Mouse (Mus musculus) forebrain, embryonic 10.5 days (tissue): ENCODE results near the gene Celsr1. TPM values are rescaled to one million over a fixed set of nuclear protein-coding genes. Genes with fewer than 3 reads are reported as not detected.

Source experiments
- DNase-seq: peaks from one replicate; pipeline ENCODE4 v3.0.0-alpha.2; 2017; ENCODE audit warnings: low spot score; ENCODE audit errors: extremely low spot score
- H3K27ac ChIP-seq: fragments of 300-500 bp; sonication (generic); 2 replicates; pipeline ENCODE4 v1.5.1; 2016; ENCODE audit warnings: mild to moderate bottlenecking
- H3K27me3 ChIP-seq: fragments of 300-500 bp; sonication (generic); 2 replicates; pipeline ENCODE4 v1.6.1; 2016; ENCODE audit warnings: mild to moderate bottlenecking; ENCODE audit not compliant: poor library complexity, severe bottlenecking
- H3K36me3 ChIP-seq: fragments of 300-500 bp; sonication (generic); replicated peaks from 2 replicates; pipeline ENCODE4 v1.6.1; 2016; ENCODE audit warnings: mild to moderate bottlenecking, moderate library complexity
- H3K4me1 ChIP-seq: fragments of 300-500 bp; sonication (generic); 2 replicates; pipeline ENCODE4 v1.6.1; 2016
- H3K4me3 ChIP-seq: fragments of 300-500 bp; sonication (generic); 2 replicates; pipeline ENCODE4 v1.5.1; 2016; ENCODE audit warnings: mild to moderate bottlenecking, moderate library complexity
- H3K9me3 ChIP-seq: fragments of 300-500 bp; sonication (generic); 2 replicates; pipeline ENCODE4 v1.6.1; 2016; ENCODE audit warnings: mild to moderate bottlenecking, moderate library complexity
- WGBS: fragments of 180-500 bp; shearing (Covaris S2); methylation state at CpG from one replicate; pipeline ENCODE4 v1.1.7; 2016; 5-methylcytosine and 5-hydroxymethylcytosine counted together
- polyA plus RNA-seq: library from polyadenylated mRNA; unstranded; fragments of >200 nt; fragmentation: Nextera tagmentation; extraction: Ambion mirVana; gene quantifications from 2 replicates; pipeline ENCODE4 v1.2.1, GENCODE M21; 2016

Gene Celsr1
- polyA plus RNA-seq, 1 experiment from 2014 or later: 2.6 TPM

DNA sequence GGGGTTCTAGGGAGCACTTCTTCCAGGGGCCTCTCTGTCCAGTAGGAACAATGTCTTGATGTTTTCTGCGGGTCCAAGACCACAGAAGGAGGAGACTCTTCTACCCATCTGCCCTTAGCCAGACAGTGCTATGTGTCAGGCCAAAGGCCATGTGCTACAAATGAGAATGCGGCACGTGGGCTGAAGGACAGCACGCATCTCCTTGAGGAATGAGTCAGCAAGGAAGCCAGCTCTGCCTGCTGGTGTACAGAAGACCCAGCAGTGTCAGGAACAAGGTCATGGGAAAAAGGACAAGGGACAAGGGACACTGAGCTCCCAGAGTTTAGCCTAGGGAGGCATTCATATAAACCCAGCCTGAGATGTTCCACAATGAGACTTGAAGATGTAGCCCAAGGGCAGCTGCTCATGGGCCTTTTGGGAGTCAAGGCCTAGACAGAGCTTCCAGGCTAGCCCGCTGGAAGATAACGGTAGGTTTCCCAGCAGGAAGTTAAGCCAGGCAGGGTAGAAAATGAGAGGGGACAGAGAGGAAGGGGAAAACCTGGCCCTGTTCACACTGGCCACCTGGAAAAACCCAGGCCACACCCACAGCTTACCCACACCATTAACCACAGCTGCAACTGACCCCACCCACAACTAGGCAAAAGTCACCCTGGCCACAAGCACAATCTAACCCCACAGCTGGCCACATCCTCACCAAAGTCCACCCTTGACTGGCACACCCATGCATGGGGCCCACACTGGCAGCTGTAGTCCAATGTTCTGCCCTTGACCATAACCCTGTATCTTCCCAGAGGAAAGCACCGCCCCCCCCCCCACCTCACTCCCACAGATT, 124.7 kb downstream of the Celsr1 start:
- H3K4me3 ChIP-seq: no peak overlapping the region
- H3K9me3 ChIP-seq: no peaks in the 10 kb centered on the region
- 87% methylated on average over 7 of the region's 7 CpGs for WGBS
- no peaks in the 10 kb centered on the region for H3K4me1 ChIP-seq
- peaks cover 22% of the 10 kb centered on the region for H3K36me3 ChIP-seq
- DNase-seq: no peak
- no peaks in the 10 kb centered on the region for H3K27me3 ChIP-seq
- no peak overlapping the region for H3K27ac ChIP-seq

DNA sequence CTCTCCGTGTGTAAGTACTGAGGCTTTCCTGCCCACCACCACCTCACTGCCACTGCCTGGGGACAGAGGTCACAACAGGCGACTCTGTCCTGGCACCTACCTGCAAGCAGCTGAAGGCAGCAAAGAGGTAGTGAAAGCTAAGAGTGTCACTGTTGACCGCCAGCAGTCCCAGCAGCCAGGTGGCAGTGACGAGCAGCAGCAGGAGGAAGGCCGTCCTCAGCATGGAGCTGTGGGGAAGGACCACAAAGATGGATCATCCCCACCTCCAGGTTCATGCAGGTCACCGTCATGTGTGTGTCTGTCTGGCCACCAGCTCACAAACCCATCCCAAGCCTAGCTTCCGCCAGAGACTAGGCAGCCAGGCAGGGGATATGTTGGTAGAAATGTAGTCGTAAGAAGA, 129.8 kb downstream of the Celsr1 start:
- no peaks in the 10 kb centered on the region for H3K27me3 ChIP-seq
- H3K36me3 ChIP-seq: peaks cover 69% of the 10 kb centered on the region
- H3K9me3 ChIP-seq: no peaks in the 10 kb centered on the region
- H3K4me3 ChIP-seq: no peak overlapping the region
- WGBS: 73% methylated on average over 8 of the region's 8 CpGs
- H3K4me1 ChIP-seq: peaks cover 10% of the 10 kb centered on the region
- H3K27ac ChIP-seq: no peak overlapping the region
- DNase-seq: no peak

DNA sequence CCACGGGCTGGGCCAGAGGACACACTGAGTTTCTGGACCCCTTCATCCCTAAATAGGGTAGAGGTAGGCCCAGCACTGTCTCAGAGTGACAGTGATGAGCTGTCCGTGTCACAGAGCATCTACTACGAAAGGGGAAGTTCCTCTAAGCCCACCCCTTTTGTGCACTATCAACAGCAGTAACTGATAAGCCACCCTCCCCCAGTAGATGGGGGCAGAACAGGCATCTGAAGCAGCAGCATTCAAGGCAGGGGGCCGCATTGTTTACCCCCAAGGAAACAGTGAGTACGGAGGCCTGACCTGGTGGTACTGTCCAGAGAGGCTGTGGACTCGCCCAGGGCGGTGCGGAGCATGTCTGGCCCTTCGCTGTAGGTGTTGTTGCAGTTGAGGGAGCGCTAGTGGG, 131.1 kb downstream of the Celsr1 start:
- Histone ChIP-seq H3K4me3 (no peak overlapping the region), H3K27me3 (no peaks in the 10 kb centered on the region), H3K36me3 (peaks cover 74% of the 10 kb centered on the region), H3K9me3 (no peaks in the 10 kb centered on the region), H3K4me1 (peaks cover 10% of the 10 kb centered on the region), H3K27ac (no peak overlapping the region)
- WGBS: 82% methylated on average over 10 of the region's 10 CpGs
- DNase-seq: no peak

DNA sequence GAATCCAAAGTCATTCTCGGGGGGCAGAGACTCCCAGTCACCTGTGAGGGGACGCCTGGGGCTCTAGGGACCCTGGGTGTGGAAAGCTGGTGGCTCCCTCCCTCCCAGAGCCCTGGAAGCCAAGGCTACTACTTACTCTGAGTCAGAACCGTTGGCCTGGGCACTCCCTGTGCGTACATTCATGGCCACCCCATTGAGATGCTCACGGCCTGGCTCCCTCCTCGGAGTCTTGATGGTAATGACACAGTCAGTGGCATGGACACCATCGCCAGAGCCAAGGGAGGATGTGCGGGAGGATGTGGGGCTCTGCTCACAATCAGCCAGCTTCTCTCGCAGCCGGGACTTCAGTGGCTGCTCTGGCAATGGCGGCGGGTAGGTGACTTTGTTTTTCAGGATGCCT, 132.8 kb downstream of the Celsr1 start:
- Histone ChIP-seq H3K36me3 (peaks cover 90% of the 10 kb centered on the region), H3K27ac (no peak overlapping the region), H3K9me3 (no peaks in the 10 kb centered on the region), H3K4me3 (no peak overlapping the region), H3K27me3 (no peaks in the 10 kb centered on the region), H3K4me1 (peaks cover 10% of the 10 kb centered on the region)
- 88% methylated on average over 12 of the region's 12 CpGs for WGBS
- no peak for DNase-seq

DNA sequence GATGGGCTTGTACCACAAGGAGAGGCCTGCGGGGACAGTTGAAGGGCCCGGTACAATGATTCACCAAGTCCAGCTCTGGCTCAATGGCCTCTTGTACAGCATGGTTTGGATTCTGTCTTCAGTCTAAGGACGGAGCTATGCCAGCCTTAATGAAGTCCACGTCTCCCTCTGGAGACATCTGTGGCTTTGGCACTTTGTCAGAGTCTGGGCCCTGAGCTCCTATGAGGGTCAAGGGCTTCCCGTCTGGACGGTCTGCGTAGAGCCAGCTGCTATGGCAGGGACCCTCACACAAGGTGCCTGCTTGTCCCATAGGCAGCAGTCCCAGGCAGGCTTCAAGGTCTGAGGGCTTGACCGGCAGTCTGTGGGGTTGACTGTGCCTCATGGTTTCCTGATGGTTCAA, 133.3 kb downstream of the Celsr1 start:
- DNase-seq: no peak
- Histone ChIP-seq H3K4me3 (no peak overlapping the region), H3K27me3 (no peaks in the 10 kb centered on the region), H3K27ac (no peak overlapping the region), H3K36me3 (peaks cover 92% of the 10 kb centered on the region), H3K9me3 (no peaks in the 10 kb centered on the region), H3K4me1 (peaks cover 10% of the 10 kb centered on the region)
- 93% methylated on average over 8 of the region's 8 CpGs for WGBS

DNA sequence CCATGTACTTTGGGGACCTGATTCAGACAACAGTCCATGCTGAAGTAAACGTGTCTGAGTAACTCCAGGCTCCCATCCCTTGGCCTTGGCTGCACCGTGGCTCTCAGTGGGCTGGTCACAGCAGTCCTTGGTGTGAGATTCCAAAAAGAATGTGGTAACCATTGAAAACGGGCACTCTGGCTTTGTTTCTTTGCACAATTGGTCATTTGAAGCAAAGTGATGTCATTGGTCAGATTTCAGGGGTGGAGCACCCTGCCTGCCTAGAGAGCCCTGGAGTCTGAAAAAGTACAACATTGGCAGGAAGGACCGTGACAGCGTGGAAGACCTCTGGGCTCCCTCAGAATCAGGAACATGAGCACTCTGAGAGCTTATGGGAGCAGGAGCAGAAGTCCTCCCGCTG, 134.2 kb downstream of the Celsr1 start:
- 59% methylated on average over 6 of the region's 6 CpGs for WGBS
- no peak for DNase-seq
- 0 out of 2 replicates have a peak overlapping the region, but pooled peaks have one; percentile 53 for H3K27ac ChIP-seq
- no peaks in the 10 kb centered on the region for H3K27me3 ChIP-seq
- peaks cover 96% of the 10 kb centered on the region for H3K36me3 ChIP-seq
- H3K4me3 ChIP-seq: no peak overlapping the region
- no peaks in the 10 kb centered on the region for H3K9me3 ChIP-seq
- peaks cover 10% of the 10 kb centered on the region for H3K4me1 ChIP-seq

DNA sequence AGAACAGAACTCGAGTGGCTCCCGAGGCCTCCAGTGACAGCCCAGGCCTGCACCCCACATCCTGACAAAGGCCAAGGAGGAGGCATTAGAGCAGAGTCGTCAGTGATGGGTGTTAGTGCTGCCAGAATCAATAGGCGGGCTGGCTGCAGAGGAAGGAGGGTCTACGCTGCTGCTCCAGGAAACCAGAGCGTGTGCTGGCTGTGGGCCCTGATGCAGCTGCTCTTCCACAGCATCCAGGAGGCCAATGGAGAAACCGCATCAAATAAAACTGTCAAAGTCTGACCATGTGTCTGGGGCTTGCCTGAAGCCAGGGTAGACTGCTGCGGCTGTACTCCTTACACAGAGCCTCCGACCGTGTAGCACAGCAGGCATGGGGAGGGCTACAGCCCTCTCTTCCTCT, 136.5 kb downstream of the Celsr1 start:
- Histone ChIP-seq H3K27me3 (no peaks in the 10 kb centered on the region), H3K9me3 (no peaks in the 10 kb centered on the region), H3K27ac (no peak overlapping the region), H3K36me3 (peaks cover 99% of the 10 kb centered on the region), H3K4me1 (peaks cover 10% of the 10 kb centered on the region), H3K4me3 (no peak overlapping the region)
- WGBS: 92% methylated on average over 10 of the region's 10 CpGs
- DNase-seq: no peak

DNA sequence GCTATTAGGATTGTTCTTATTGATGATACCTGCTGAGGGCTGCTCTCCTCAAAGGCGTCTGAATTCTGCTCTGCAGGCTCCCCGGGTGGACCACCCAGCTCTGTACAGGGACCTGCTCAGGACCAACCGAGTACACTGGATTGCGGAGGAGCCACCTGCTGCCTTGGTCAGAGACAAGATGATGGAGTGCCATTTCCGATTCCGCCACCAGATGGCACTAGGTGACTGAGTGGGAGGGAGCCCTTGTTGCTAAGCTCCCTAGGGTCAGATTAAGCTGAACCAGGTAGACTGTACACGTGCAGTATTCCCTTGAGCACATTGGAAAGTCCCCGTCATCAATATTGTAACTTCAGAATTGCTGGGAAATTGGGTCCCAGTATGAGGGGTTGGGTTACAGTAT, 137.3 kb downstream of the Celsr1 start:
- peak; percentile 81 for DNase-seq
- WGBS: 16% methylated on average over 8 of the region's 8 CpGs
- peaks cover 99% of the 10 kb centered on the region for H3K36me3 ChIP-seq

DNA sequence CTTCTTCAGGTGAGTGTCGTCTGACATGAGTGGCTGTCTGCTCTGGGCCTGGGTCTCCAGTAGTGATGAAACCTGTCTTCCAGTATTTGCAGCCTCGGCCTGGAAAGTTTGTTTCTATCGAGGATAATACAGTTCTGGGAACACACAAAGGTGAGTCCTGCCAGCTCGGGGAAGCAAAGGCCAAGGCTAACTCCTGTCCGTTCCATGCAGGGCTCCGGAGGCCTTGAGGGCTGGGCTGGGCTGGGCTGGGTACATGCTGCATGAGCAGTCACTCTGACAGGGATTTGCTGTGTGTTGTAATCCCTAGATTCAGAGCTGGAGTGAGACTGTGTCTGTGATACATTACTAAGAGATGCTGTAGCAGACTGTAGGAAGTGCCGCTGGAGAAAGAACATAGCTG, 139.7 kb downstream of the Celsr1 start:
- Histone ChIP-seq H3K9me3 (no peaks in the 10 kb centered on the region), H3K4me1 (no peaks in the 10 kb centered on the region), H3K27me3 (no peaks in the 10 kb centered on the region), H3K36me3 (peaks cover 90% of the 10 kb centered on the region), H3K27ac (no peak overlapping the region), H3K4me3 (no peak overlapping the region)
- no peak for DNase-seq
- WGBS: 91% methylated on average over 7 of the region's 7 CpGs

More for the DNA sequence above, 137.3 kb downstream of the Celsr1 start:
- Histone ChIP-seq H3K4me1 (peaks cover 10% of the 10 kb centered on the region), H3K4me3 (no peak overlapping the region), H3K27ac (no peak overlapping the region), H3K27me3 (no peaks in the 10 kb centered on the region), H3K9me3 (no peaks in the 10 kb centered on the region)

DNA sequence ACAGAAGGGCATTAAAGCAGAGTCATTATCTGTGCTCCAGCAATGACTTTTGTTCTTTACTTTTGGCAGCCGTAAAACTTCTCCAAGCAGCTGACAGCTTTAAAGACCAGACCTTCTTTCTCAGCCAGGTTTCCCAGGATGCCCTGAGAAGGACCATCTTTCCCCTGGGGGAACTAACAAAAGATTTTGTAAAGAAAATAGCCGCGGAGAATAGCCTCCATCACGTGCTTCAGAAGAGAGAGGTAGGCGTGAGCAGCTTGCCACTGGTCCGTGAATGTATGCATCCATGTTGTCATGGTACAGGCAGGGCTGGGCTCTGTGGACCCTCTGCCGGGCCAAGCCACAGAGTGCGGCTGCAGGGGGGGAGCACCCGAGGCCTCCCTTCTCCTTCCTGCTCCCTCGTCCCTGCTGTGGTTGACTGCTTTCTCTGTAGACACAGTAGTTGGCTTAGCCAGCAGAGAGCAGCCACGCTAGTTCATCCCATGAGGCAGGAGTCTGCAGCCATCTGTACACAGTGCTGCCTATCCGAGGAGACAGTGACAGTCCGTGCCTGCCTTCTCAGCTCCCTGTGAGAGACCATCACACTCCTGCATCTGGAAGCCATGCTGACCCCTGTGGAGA, 141.0 kb downstream of the Celsr1 start:
- no peak for DNase-seq
- Histone ChIP-seq H3K4me1 (no peaks in the 10 kb centered on the region), H3K4me3 (no peak overlapping the region), H3K36me3 (peaks cover 86% of the 10 kb centered on the region), H3K27ac (no peak overlapping the region), H3K27me3 (no peaks in the 10 kb centered on the region), H3K9me3 (no peaks in the 10 kb centered on the region)
- WGBS: 86% methylated on average over 13 of the region's 13 CpGs

DNA sequence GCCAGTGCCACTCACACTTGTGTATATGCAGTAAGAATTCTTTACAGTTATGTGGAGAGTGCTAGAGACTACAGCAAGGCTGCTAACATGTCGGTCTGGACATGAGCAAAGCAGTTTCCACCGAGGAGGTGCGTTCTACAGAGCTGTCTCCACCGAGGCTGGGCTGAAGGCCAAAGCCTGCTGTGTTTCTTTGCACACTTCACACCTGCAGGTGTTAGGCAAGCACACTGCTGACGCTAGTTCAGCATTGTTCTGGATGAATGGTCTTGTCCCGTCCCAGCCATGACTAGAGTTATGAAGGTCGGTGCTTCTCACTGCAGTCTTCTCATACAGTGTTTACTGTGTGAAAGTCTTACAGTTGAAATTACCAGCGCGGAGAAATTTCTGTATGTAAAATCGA, 141.6 kb downstream of the Celsr1 start:
- H3K27me3 ChIP-seq: no peaks in the 10 kb centered on the region
- H3K27ac ChIP-seq: no peak overlapping the region
- no peaks in the 10 kb centered on the region for H3K9me3 ChIP-seq
- DNase-seq: no peak
- H3K4me1 ChIP-seq: no peaks in the 10 kb centered on the region
- 92% methylated on average over 10 of the region's 10 CpGs for WGBS
- H3K4me3 ChIP-seq: no peak overlapping the region
- peaks cover 80% of the 10 kb centered on the region for H3K36me3 ChIP-seq

DNA sequence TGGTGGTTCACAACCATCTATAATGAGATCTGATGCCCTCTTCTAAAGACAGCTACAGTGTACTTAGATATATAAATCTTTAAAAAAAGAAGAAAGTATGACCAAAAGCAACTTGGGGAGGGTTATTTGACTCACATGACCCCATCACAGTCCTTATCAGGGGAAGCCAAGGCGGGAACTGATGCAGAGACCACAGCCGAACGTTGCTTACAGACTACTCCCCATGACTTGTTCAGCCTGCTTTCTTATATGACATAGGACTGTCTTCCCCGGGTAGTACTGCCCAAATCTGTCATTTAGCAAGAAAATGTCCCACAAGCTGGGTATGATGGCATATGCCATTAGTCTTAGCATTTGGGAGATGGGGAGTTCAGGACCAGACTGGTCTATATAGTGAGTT, 144.3 kb downstream of the Celsr1 start:
- H3K4me1 ChIP-seq: no peaks in the 10 kb centered on the region
- no peak overlapping the region for H3K4me3 ChIP-seq
- no peak overlapping the region for H3K27ac ChIP-seq
- no peaks in the 10 kb centered on the region for H3K9me3 ChIP-seq
- H3K27me3 ChIP-seq: no peaks in the 10 kb centered on the region
- H3K36me3 ChIP-seq: peaks cover 79% of the 10 kb centered on the region
- 89% methylated on average over 4 of the region's 4 CpGs for WGBS
- DNase-seq: no peak

DNA sequence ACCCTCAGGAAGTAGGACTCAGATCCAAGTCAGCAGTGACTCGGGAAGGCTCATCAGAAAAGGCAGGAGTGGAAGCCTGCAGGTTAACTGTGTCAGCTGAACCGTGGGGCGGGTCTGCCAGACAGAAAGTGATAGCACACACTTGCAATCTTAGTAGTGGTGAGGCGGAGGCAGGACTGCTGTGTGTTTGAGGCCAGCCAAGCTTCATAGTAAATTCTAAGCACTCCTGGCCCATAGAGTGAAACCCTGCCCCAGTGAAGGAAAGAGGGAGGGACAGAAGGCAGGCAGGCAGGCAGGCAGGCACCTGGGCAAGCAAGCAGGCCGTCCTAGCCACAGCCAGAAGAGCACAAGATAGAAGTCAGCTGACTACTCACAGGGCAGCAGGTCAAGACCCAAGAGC, 148.0 kb downstream of the Celsr1 start:
- Histone ChIP-seq H3K27me3 (no peaks in the 10 kb centered on the region), H3K4me1 (peaks cover 4% of the 10 kb centered on the region)
- 91% methylated on average over 5 of the region's 5 CpGs for WGBS

More for the DNA sequence above, 148.0 kb downstream of the Celsr1 start:
- Histone ChIP-seq H3K4me3 (no peak overlapping the region), H3K9me3 (no peaks in the 10 kb centered on the region), H3K36me3 (peaks cover 60% of the 10 kb centered on the region), H3K27ac (no peak overlapping the region)
- DNase-seq: no peak
